Mouse (Mus musculus): ENCODE measurements at regions not wholly inside any gene's neighbourhood (a gene's known extent, or its start where the extent isn't known, plus 50 kb on each side); places are given as distances from the start of the nearest gene placed in this dataset.

GRCm38 (mm10) chr15:92864106-92864505, 410.9 kb downstream of the Gxylt1 start:
- TF ChIP-seq CTCF (conservative IDR thresholded peaks at IDR 0.05; ENCODE audit: low read length): no peak
- TF ChIP-seq NANOG (IDR thresholded peaks at IDR 0.05; ENCODE audit: borderline replicate concordance, low read length): no peak

Measured in E14TG2a.4 (cell line).